In genomic region chr13:97409891-97410525, GRCm38 (mm10) we compare ENCODE assay signal across 13 mouse cellular contexts.
A peak's percentile ranks its signal among the peaks of the same experiment; 100 is the strongest.
DNase-seq lines count a peak whose midpoint lies in the region; ATAC-seq and TF ChIP-seq lines count a peak whose summit lies in the region.
"Had no signal": no experiment of that assay in that cellular context is flagged by ENCODE, and none has a peak within 500 bp of the region (broad histone marks: within the 10 kb centered on the region; RNA-seq: fewer than 3 reads in every experiment).

No protein-coding gene starts in this region.

- ATAC-seq in hindbrain, embryonic 11.5 days (ENCODE audit: low FRiP score) = no peak
- no peak for ATAC-seq in embryonic facial prominence, embryonic 14.5 days (ENCODE audit: low read depth)
- peak; percentile 30; the same call in 1 of the 2 replicates for ATAC-seq in hindbrain, embryonic 13.5 days (ENCODE audit: low FRiP score)

- no peak overlapping the region for H3ac ChIP-seq in myocyte (ENCODE audit: control insufficient read depth, insufficient read length)

- no peaks in the 10 kb centered on the region for H3K9me3 ChIP-seq in hindbrain, embryonic 10.5 days
- no peaks in the 10 kb centered on the region for H3K9me3 ChIP-seq in hindbrain, embryonic 11.5 days (ENCODE audit: control insufficient read depth, low read length)
- no peaks in the 10 kb centered on the region for H3K9me3 ChIP-seq in embryonic facial prominence, embryonic 14.5 days (ENCODE audit: control insufficient read depth, low read length)
- H3K9me3 ChIP-seq in hindbrain, embryonic 13.5 days = no peaks in the 10 kb centered on the region

- H3K27me3 ChIP-seq in hindbrain, embryonic 10.5 days (ENCODE audit: insufficient read depth, poor library complexity, severe bottlenecking) = peaks cover 4% of the 10 kb centered on the region
- no peaks in the 10 kb centered on the region for H3K27me3 ChIP-seq in hindbrain, embryonic 11.5 days (ENCODE audit: control insufficient read depth, insufficient read depth, low read length)
- H3K27me3 ChIP-seq in embryonic facial prominence, embryonic 14.5 days (replicated peaks; ENCODE audit: control insufficient read depth, insufficient read depth, low read length) = no peaks in the 10 kb centered on the region
- H3K27me3 ChIP-seq in hindbrain, embryonic 13.5 days = no peaks in the 10 kb centered on the region
- no peaks in the 10 kb centered on the region for H3K27me3 ChIP-seq in myocyte (ENCODE audit: control insufficient read depth, insufficient read depth, insufficient read length)

- TF ChIP-seq POLR2A in myocyte (IDR thresholded peaks at IDR 0.05; ENCODE audit: insufficient read length, low read depth) = no peak

- H3K36me3 ChIP-seq in hindbrain, embryonic 10.5 days = no peaks in the 10 kb centered on the region
- no peaks in the 10 kb centered on the region for H3K36me3 ChIP-seq in hindbrain, embryonic 11.5 days (ENCODE audit: control insufficient read depth, insufficient read depth, low read length)
- H3K36me3 ChIP-seq in embryonic facial prominence, embryonic 14.5 days (ENCODE audit: control insufficient read depth, insufficient read depth, low read length) = no peaks in the 10 kb centered on the region
- no peaks in the 10 kb centered on the region for H3K36me3 ChIP-seq in hindbrain, embryonic 13.5 days
- H3K36me3 ChIP-seq in myocyte (ENCODE audit: control insufficient read depth, insufficient read depth) = no peaks in the 10 kb centered on the region

- no peaks in the 10 kb centered on the region for H3K79me2 ChIP-seq in myocyte (ENCODE audit: control insufficient read depth, insufficient read depth)

- no peak overlapping the region for H3K4me3 ChIP-seq in hindbrain, embryonic 10.5 days
- H3K4me3 ChIP-seq in hindbrain, embryonic 11.5 days (ENCODE audit: low read depth, low read length) = no peak overlapping the region
- H3K4me3 ChIP-seq in embryonic facial prominence, embryonic 14.5 days (ENCODE audit: low read depth, low read length) = no peak overlapping the region
- H3K4me3 ChIP-seq in hindbrain, embryonic 13.5 days = no peak overlapping the region
- no peak overlapping the region for H3K4me3 ChIP-seq in myocyte

- 74% methylated on average over 6 of the region's 6 CpGs for WGBS in hindbrain, embryonic 10.5 days
- WGBS in hindbrain, embryonic 11.5 days = 77% methylated on average over 6 of the region's 6 CpGs
- WGBS in embryonic facial prominence, embryonic 14.5 days = 63% methylated on average over 6 of the region's 6 CpGs
- 51% methylated on average over 6 of the region's 6 CpGs for WGBS in hindbrain, embryonic 13.5 days

- peak overlapping the region; percentile 23; the same call in 1 of the 2 replicates for H3K27ac ChIP-seq in hindbrain, embryonic 10.5 days
- H3K27ac ChIP-seq in hindbrain, embryonic 11.5 days (ENCODE audit: low read depth, low read length) = no peak overlapping the region; the same call in 1 of the 2 replicates
- no peak overlapping the region for H3K27ac ChIP-seq in embryonic facial prominence, embryonic 14.5 days (replicated peaks; ENCODE audit: low read depth, low read length)
- peak overlapping the region; percentile 70 for H3K27ac ChIP-seq in hindbrain, embryonic 13.5 days
- H3K27ac ChIP-seq: macrophage had no signal

- H3K9ac ChIP-seq in hindbrain, embryonic 11.5 days (ENCODE audit: low read depth, low read length) = no peak overlapping the region
- no peak overlapping the region for H3K9ac ChIP-seq in embryonic facial prominence, embryonic 14.5 days (ENCODE audit: low read depth, low read length)
- no peak overlapping the region for H3K9ac ChIP-seq in hindbrain, embryonic 13.5 days

- H3K4me1 ChIP-seq in hindbrain, embryonic 10.5 days (replicated peaks) = peaks cover 30% of the 10 kb centered on the region
- no peaks in the 10 kb centered on the region; the same call in 1 of the 2 replicates for H3K4me1 ChIP-seq in hindbrain, embryonic 11.5 days (replicated peaks; ENCODE audit: control insufficient read depth, insufficient read depth, low read length)
- H3K4me1 ChIP-seq in embryonic facial prominence, embryonic 14.5 days (ENCODE audit: control insufficient read depth, insufficient read depth, low read length) = peaks cover 46% of the 10 kb centered on the region
- H3K4me1 ChIP-seq in hindbrain, embryonic 13.5 days (replicated peaks) = peaks cover 44% of the 10 kb centered on the region

- no peak for DNase-seq in hindbrain, embryonic 10.5 days (ENCODE audit: low spot score)
- DNase-seq in hindbrain, embryonic 11.5 days (ENCODE audit: low spot score) = no peak
- DNase-seq in embryonic facial prominence, embryonic 14.5 days (ENCODE audit: low spot score) = peak; percentile 34
- DNase-seq in right cerebral cortex, adult 2 months (ENCODE audit: low spot score in 2 of 2) = no peak
- DNase-seq in adipocyte (ENCODE audit: low spot score) = no peak
- DNase-seq: cerebellum, adult 9-11 months; lung, adult 18-20 months; right cerebral cortex, postnatal 4 days; thymus, postnatal 25 days had no signal

- no peak overlapping the region for H3K4me2 ChIP-seq in hindbrain, embryonic 11.5 days (replicated peaks; ENCODE audit: low read depth, low read length)
- H3K4me2 ChIP-seq in embryonic facial prominence, embryonic 14.5 days (ENCODE audit: low read depth, low read length) = no peak overlapping the region
- no peak overlapping the region for H3K4me2 ChIP-seq in hindbrain, embryonic 13.5 days
- peak overlapping the region; percentile 16 for H3K4me2 ChIP-seq in myocyte (ENCODE audit: low read depth)
- H3K4me2 ChIP-seq: heart, embryonic 11.5 days had no signal

TF ChIP-seq in myocyte, 11 proteins besides CTCF, POLR2A, EP300 and RAD21:
- TF ChIP-seq REST (IDR thresholded peaks at IDR 0.05; ENCODE audit: insufficient read depth, insufficient read length) = no peak
- no peak for TF ChIP-seq TCF3 (IDR thresholded peaks at IDR 0.05; ENCODE audit: insufficient read length, low read depth)
- TF ChIP-seq MYOD1 (IDR thresholded peaks at IDR 0.05; ENCODE audit: control insufficient read depth in 1 of 3, insufficient read length in 2 of 3, low read depth in 2 of 3) = no peak
- no peak for TF ChIP-seq TCF12 (IDR thresholded peaks at IDR 0.05; ENCODE audit: insufficient read depth, poor library complexity, severe bottlenecking)
- no peak for TF ChIP-seq POLR2AphosphoS2 (IDR thresholded peaks at IDR 0.05; ENCODE audit: insufficient read length, low read depth)
- no peak for TF ChIP-seq E2F4 (IDR thresholded peaks at IDR 0.05; ENCODE audit: insufficient read depth)
- TF ChIP-seq SRF (IDR thresholded peaks at IDR 0.05; ENCODE audit: control insufficient read depth, insufficient read length, low read depth) = no peak
- no peak for TF ChIP-seq MAX (IDR thresholded peaks at IDR 0.05; ENCODE audit: low read depth)
- TF ChIP-seq CEBPB (IDR thresholded peaks at IDR 0.05; ENCODE audit: insufficient read depth, poor library complexity, severe bottlenecking) = no peak
TF ChIP-seq in myocyte: peak in this region for 0.

Comparison
In these comparisons a context has a peak if more than half of its experiments do, and no peak if none do; other contexts are left out.
1. H3K27ac ChIP-seq: peak in hindbrain, embryonic 10.5 days (single experiment) and hindbrain, embryonic 13.5 days (single experiment); none in hindbrain, embryonic 11.5 days (single experiment) and embryonic facial prominence, embryonic 14.5 days (single experiment).